Mouse (Mus musculus): Measurements from ENCODE around the gene Cnot6l. TPM values are rescaled to one million over a fixed set of nuclear protein-coding genes. Genes with fewer than 3 reads are reported as not detected.
A peak's percentile ranks its signal among the peaks of the same experiment; 100 is the strongest.

Gene Cnot6l
- polyA plus RNA-seq, 2 experiments = 2.8 to 5.8 TPM

DNA sequence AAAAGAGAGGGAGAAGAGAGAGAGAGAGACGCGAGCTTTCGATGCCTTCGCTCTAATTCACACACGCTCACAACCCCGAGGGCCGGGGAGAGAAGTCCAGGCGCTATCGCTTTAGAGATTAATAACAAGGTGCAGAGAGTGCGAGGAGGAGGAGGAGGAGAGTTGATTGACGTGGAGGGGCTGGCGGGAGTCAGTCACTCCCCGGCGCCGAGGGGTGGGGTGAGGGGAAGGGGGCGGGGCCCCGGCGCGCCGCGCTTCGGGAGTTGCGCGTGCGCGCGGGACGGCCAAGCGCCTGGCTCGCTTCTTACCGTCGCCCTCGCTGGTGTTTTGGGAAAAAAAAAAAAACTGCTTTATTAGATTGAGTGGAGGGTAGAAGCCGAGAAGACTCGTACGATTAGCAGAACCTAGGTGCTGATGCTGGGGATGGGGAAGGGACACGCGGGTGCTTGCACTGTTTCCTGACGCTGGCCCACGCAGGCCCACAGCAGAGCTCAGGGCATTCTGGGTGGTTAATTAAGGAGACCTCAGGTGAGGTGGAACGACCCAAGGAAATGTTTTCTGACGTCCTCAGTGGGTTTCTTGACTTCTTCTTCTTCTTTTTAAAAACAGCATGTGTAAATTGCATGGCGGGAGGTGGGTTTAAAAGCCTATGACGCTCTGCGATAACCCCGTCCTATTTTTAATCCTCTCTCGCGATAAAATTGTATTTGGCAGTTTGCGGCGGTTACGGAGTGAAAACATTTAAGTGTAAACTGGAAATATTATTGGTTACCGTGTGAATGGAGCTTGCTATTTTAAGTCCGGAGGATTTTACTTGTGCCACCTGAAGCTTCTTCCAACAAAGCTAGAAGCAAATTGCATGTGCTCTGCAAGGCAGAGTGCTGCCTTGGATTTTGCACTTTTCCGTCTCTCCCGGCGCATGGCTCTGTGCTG is 1.3 kb downstream of the Cnot6l start:
- H3K36me3 ChIP-seq (replicated peaks; ENCODE audit: control insufficient read depth, insufficient read depth, low read depth) = no peaks in the 10 kb centered on the region
- TF ChIP-seq EP300 (IDR thresholded peaks at IDR 0.05; ENCODE audit: low read depth) (peak; percentile 50), CTCF (IDR thresholded peaks at IDR 0.05; ENCODE audit: low read depth) (no peak)
- peak overlapping the region; percentile 90 to 99 for H3K4me3 ChIP-seq (ENCODE audit: insufficient read depth in 1 of 2, low read depth in 2 of 2, low read length in 2 of 2)
- DNase-seq (ENCODE audit: low read depth in 3 of 3, low spot score in 3 of 3) = peak; percentile 75 to 81 (median 78)
- H3K27ac ChIP-seq = peak overlapping the region; percentile 83
- H3K27me3 ChIP-seq (ENCODE audit: control insufficient read depth, insufficient read depth, low read length) = no peaks in the 10 kb centered on the region
- under 1% methylated on average over 56 of the region's 56 CpGs for WGBS (ENCODE audit: insufficient replicate concordance)
- peak; percentile 92 for ATAC-seq (ENCODE audit: insufficient read depth)
- no peaks in the 10 kb centered on the region for H3K9me3 ChIP-seq (ENCODE audit: control insufficient read depth, low read length)
- H3K4me2 ChIP-seq (ENCODE audit: low read depth) = peak overlapping the region; percentile 95
- H3K4me1 ChIP-seq (replicated peaks; ENCODE audit: control insufficient read depth in 2 of 2, insufficient read depth in 2 of 2, low read length in 1 of 2) = peaks cover 11 to 14% of the 10 kb centered on the region in 2 experiments
- peak overlapping the region; percentile 90 for H3K9ac ChIP-seq (replicated peaks)

DNA sequence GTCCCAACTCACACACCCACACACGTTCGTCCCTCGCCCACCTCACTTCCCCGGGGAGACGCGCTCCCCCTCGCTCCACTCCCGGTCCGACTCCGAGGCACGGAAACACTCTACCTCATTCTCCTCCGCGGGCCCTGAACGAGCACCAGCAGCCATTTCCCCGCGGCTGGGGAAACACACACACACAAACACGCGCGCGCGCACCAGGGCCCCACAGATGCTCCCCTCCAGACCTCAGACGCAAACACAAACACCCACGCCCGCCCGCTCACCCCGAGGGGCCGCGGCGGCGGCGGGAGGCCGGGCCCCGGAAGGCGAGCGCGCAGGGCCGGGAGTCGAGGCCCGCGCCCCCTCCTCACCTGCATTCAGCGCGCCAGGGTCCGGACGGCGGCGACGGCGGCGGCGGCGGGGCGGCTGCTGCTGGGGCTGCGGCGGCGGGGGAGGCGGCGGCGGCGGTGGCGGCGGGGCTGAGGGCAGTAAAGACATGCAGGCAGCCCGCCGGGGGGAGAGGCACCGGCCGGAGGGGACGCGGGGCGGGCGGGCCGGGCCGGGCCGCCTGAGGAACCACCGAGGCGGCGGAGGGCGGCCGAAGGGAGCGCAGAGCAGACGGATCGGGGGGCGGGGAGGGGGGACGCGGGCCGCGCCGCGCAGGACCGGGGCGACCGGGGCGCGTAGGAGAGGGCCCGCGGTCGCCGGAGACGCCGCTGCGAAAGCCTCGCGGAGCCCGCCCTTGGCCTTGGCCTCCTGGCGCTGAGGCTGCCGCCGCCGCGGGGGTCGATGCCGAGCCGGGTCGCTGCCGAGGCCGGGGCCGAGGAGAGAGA is 2.2 kb downstream of the Cnot6l start:
- ATAC-seq (ENCODE audit: insufficient read depth) (peak; percentile 62), DNase-seq (ENCODE audit: low read depth in 3 of 3, low spot score in 3 of 3) (no peak)
- WGBS (ENCODE audit: insufficient replicate concordance) = under 1% methylated on average over 82 of the region's 114 CpGs
- H3K9me3 ChIP-seq (ENCODE audit: control insufficient read depth, low read length) = no peaks in the 10 kb centered on the region
- H3K9ac ChIP-seq (replicated peaks) = peak overlapping the region; percentile 90
- H3K27me3 ChIP-seq (ENCODE audit: control insufficient read depth, insufficient read depth, low read length) = no peaks in the 10 kb centered on the region
- H3K4me3 ChIP-seq (ENCODE audit: insufficient read depth in 1 of 2, low read depth in 2 of 2, low read length in 2 of 2) = peak overlapping the region; percentile 90 to 94
- no peaks in the 10 kb centered on the region for H3K36me3 ChIP-seq (replicated peaks; ENCODE audit: control insufficient read depth, insufficient read depth, low read depth)
- H3K4me2 ChIP-seq (ENCODE audit: low read depth) = peak overlapping the region; percentile 95
- no peak for TF ChIP-seq CTCF (IDR thresholded peaks at IDR 0.05; ENCODE audit: low read depth)
- TF ChIP-seq EP300 (IDR thresholded peaks at IDR 0.05; ENCODE audit: low read depth) = no peak
- H3K4me1 ChIP-seq (replicated peaks; ENCODE audit: control insufficient read depth in 2 of 2, insufficient read depth in 2 of 2, low read length in 1 of 2) = peaks cover 11 to 14% of the 10 kb centered on the region in 2 experiments
- H3K27ac ChIP-seq = peak overlapping the region; percentile 83

DNA sequence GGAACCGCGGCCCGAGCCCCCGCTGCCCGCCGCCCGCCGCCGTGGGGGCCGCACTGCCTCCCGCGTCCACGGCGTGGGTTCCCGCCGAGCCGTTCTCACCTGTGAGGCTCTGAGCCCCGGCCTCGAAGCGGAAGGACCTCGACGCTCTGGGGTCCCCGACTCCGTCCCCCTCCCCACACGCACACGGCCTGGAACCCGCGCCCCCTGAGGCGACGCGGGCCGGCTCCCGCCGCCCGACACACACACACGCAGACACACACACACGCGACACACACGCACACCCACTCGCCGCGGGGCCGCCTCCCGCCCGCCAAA is 2.8 kb downstream of the Cnot6l start:
- no peaks in the 10 kb centered on the region for H3K27me3 ChIP-seq (ENCODE audit: control insufficient read depth, insufficient read depth, low read length)
- TF ChIP-seq CTCF (IDR thresholded peaks at IDR 0.05; ENCODE audit: low read depth) (no peak), EP300 (IDR thresholded peaks at IDR 0.05; ENCODE audit: low read depth) (no peak)
- ATAC-seq (ENCODE audit: insufficient read depth) (peak; percentile 7; the same call in 1 of the 2 replicates), DNase-seq (ENCODE audit: low read depth in 3 of 3, low spot score in 3 of 3) (no peak)
- peak overlapping the region; percentile 83 for H3K27ac ChIP-seq
- WGBS (ENCODE audit: insufficient replicate concordance) = under 1% methylated on average over 40 of the region's 45 CpGs
- no peaks in the 10 kb centered on the region for H3K36me3 ChIP-seq (replicated peaks; ENCODE audit: control insufficient read depth, insufficient read depth, low read depth)
- peak overlapping the region; percentile 90 for H3K9ac ChIP-seq (replicated peaks)
- no peaks in the 10 kb centered on the region for H3K9me3 ChIP-seq (ENCODE audit: control insufficient read depth, low read length)
- peak overlapping the region; percentile 95 for H3K4me2 ChIP-seq (ENCODE audit: low read depth)
- peaks cover 11 to 14% of the 10 kb centered on the region in 2 experiments for H3K4me1 ChIP-seq (replicated peaks; ENCODE audit: control insufficient read depth in 2 of 2, insufficient read depth in 2 of 2, low read length in 1 of 2)
- H3K4me3 ChIP-seq (ENCODE audit: insufficient read depth in 1 of 2, low read depth in 2 of 2, low read length in 2 of 2) = peak overlapping the region; percentile 90 to 94

DNA sequence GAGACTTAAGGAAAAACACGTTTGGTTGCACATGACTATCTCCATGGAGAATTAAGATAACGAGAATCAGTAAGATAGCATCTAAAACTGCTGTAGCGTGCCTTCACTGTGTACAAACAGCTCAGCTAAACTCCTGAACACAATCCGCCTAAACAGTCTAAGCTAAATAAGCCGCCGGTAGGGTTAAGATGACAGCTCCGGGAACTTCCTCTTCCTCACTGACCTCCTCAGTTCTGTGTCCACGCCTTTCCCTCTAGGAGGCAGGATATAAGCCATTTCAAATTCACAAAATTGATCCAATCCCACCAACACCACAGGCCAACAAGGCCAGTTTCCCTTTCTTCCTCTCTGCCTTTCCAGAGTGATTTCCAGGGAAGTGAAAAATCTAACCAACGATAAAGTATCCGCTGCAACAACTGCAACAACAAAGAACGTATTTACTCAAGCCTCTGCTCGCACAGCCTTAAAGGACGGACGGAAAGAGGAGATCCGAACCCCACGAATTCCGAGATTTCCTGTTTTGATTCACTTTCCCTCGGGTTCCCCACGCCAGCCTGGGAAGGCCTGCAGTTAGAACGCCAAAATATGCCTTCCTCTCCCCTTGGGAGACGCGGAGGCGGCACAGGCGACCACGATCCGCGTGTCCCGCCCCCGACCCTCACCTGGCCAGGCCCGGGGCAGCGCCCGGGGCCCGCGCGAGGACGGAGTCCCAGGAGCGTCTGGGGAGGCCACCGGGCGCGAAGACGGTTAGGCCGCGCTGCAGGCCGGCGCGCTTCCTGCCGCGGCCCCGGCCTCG is 3.3 kb downstream of the Cnot6l start:
- Histone ChIP-seq H3K9me3 (ENCODE audit: control insufficient read depth, low read length) (no peaks in the 10 kb centered on the region), H3K36me3 (replicated peaks; ENCODE audit: control insufficient read depth, insufficient read depth, low read depth) (no peaks in the 10 kb centered on the region), H3K9ac (replicated peaks) (peak overlapping the region; percentile 90), H3K27me3 (ENCODE audit: control insufficient read depth, insufficient read depth, low read length) (no peaks in the 10 kb centered on the region), H3K27ac (peak overlapping the region; percentile 83; the same call in 1 of the 2 replicates), H3K4me1 (replicated peaks; ENCODE audit: control insufficient read depth in 2 of 2, insufficient read depth in 2 of 2, low read length in 1 of 2) (peaks cover 11 to 14% of the 10 kb centered on the region in 2 experiments), H3K4me2 (ENCODE audit: low read depth) (peak overlapping the region; percentile 95), H3K4me3 (ENCODE audit: insufficient read depth in 1 of 2, low read depth in 2 of 2, low read length in 2 of 2) (peak overlapping the region; percentile 90 to 94)
- ATAC-seq (ENCODE audit: insufficient read depth) = no peak
- TF ChIP-seq CTCF (IDR thresholded peaks at IDR 0.05; ENCODE audit: low read depth) (no peak), EP300 (IDR thresholded peaks at IDR 0.05; ENCODE audit: low read depth) (no peak)
- DNase-seq (ENCODE audit: low read depth in 3 of 3, low spot score in 3 of 3) = peak in 1 of 3 experiments; percentile 36
- under 1% methylated on average over 30 of the region's 50 CpGs for WGBS (ENCODE audit: insufficient replicate concordance)
